Mouse (Mus musculus) kidney, adult 18-20 months (tissue): ENCODE measurements around the gene Ssbp3.
A peak's percentile ranks its signal among the peaks of the same experiment; 100 is the strongest.

Experiments used
- DNase-seq: peaks from one replicate; pipeline ENCODE4 v3.0.0; 2021

The Ssbp3 gene

GRCm38 (mm10) chr4:107013817-107014260 lies 103.3 kb downstream of the Ssbp3 start:
- no peak for DNase-seq

- peak; percentile 69 for DNase-seq
Measured at GRCm38 (mm10) chr4:107015971-107016511, 105.5 kb downstream of the Ssbp3 start.

- no peak for DNase-seq
Measured at GRCm38 (mm10) chr4:107017257-107017656, 106.8 kb downstream of the Ssbp3 start.

GRCm38 (mm10) chr4:107018521-107018920 lies 108.0 kb downstream of the Ssbp3 start:
- DNase-seq: no peak

- no peak for DNase-seq
Measured at GRCm38 (mm10) chr4:107019027-107019426, 108.5 kb downstream of the Ssbp3 start.

GRCm38 (mm10) chr4:107020287-107021000 lies 109.9 kb downstream of the Ssbp3 start:
- no peak for DNase-seq

GRCm38 (mm10) chr4:107021464-107021863 lies 111.0 kb downstream of the Ssbp3 start:
- no peak for DNase-seq

GRCm38 (mm10) chr4:107024899-107025298 lies 114.4 kb downstream of the Ssbp3 start:
- no peak for DNase-seq

- DNase-seq: no peak
Measured at GRCm38 (mm10) chr4:107025369-107025768, 114.9 kb downstream of the Ssbp3 start.

GRCm38 (mm10) chr4:107026451-107026850 lies 116.0 kb downstream of the Ssbp3 start:
- no peak for DNase-seq

GRCm38 (mm10) chr4:107035689-107036088 lies 125.2 kb downstream of the Ssbp3 start:
- no peak for DNase-seq

- DNase-seq: no peak
Measured at GRCm38 (mm10) chr4:107036985-107037384, 126.5 kb downstream of the Ssbp3 start.

GRCm38 (mm10) chr4:107038303-107038702 lies 127.8 kb downstream of the Ssbp3 start:
- no peak for DNase-seq

GRCm38 (mm10) chr4:107039270-107039669 lies 128.8 kb downstream of the Ssbp3 start:
- no peak for DNase-seq

- DNase-seq: no peak
Measured at GRCm38 (mm10) chr4:107042304-107042703, 131.8 kb downstream of the Ssbp3 start.

GRCm38 (mm10) chr4:107045188-107045587 lies 134.7 kb downstream of the Ssbp3 start:
- no peak for DNase-seq

GRCm38 (mm10) chr4:107047806-107048205 lies 137.3 kb downstream of the Ssbp3 start:
- no peak for DNase-seq

- DNase-seq: no peak
Measured at GRCm38 (mm10) chr4:107048568-107049162, 138.2 kb downstream of the Ssbp3 start.

GRCm38 (mm10) chr4:107051889-107052288 lies 141.4 kb downstream of the Ssbp3 start:
- DNase-seq: no peak

GRCm38 (mm10) chr4:107052962-107053553 lies 142.6 kb downstream of the Ssbp3 start:
- DNase-seq: no peak

- no peak for DNase-seq
Measured at GRCm38 (mm10) chr4:107056088-107056487, 145.6 kb downstream of the Ssbp3 start.

GRCm38 (mm10) chr4:107058346-107058745 lies 147.8 kb downstream of the Ssbp3 start:
- no peak for DNase-seq

- DNase-seq: no peak
Measured at GRCm38 (mm10) chr4:107058781-107059180, 148.3 kb downstream of the Ssbp3 start.

- DNase-seq: no peak
Measured at GRCm38 (mm10) chr4:107061560-107061959, 151.1 kb downstream of the Ssbp3 start.
